Mouse (Mus musculus): Measurements from ENCODE around the gene Cstl1. TPM values are rescaled to one million over a fixed set of nuclear protein-coding genes. Genes with fewer than 3 reads are reported as not detected.

Gene Cstl1
- polyA plus RNA-seq, 1 experiment from 2014 or later = not detected

DNA sequence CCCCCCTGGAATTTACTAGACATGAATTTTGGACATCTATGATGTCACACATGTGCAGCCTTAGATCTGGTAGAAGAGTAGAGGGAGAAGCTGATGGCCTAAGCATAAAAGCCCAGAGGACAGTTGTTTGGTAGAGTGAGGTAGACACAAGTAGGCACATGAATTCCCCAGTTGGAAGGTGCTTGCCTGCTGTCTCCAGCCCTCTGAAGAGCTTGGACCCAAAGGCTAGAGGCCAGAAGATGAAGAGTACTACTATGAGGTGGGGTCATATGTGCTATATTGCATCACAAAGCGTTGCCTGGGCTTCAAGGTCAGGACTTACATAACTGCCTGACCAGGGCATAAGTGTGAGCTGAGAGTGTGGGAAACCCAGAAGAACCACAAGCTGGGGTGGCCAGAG, 48.3 kb downstream of the Cstl1 start, which contains the start of gene Cst8:
TSS of gene Cst8 (plus strand) at position 301 of the 400 bp plus-strand sequence.
- no peak within 1 kb of the TSS for H3K27ac ChIP-seq (ENCODE audit: low read depth, low read length)
- no peak within 1 kb of the TSS for H3K4me3 ChIP-seq (ENCODE audit: low read depth, low read length)
- no peak within 1 kb of the TSS for H3K9ac ChIP-seq (ENCODE audit: low read length)
- DNase-seq (ENCODE audit: low spot score) (no peak), ATAC-seq (ENCODE audit: insufficient read depth, low FRiP score, low TSS enrichment) (no peak)
- no peaks in the 10 kb centered on the region for H3K27me3 ChIP-seq (ENCODE audit: control insufficient read depth, insufficient read depth, low read length)
- H3K4me2 ChIP-seq (ENCODE audit: low read depth) = no peak within 1 kb of the TSS
- 95% methylated on average over 1 of the region's 1 CpGs for WGBS
- no peaks in the 10 kb centered on the region for H3K4me1 ChIP-seq (ENCODE audit: control insufficient read depth, insufficient read depth, low read length)
- H3K9me3 ChIP-seq (ENCODE audit: control insufficient read depth, low read length) = no peaks in the 10 kb centered on the region
- H3K36me3 ChIP-seq (ENCODE audit: control insufficient read depth, insufficient read depth, low read length) = no peaks in the 10 kb centered on the region

DNA sequence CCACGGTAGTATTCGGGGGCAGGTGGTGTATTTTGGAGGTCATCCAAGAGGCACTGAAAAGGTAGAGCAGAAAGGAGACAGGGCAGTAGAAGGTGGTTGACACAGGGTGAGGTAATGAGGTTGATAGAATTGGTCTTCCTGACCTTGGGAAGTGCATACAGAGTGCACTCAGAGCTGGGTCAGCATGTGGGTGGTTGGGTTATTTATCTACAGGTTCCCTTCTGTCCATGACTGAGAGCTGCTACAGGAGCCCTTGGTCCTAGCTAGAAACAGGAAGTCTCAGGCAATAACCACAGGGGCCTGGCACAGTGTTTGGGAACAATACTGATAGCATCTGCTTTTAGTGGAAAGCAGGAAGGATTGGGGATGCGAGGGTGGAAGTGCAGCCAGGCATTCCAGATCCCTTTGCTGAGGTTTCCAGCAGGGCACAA, 51.3 kb downstream of the Cstl1 start:
- Histone ChIP-seq H3K4me3 (ENCODE audit: low read depth, low read length) (no peak overlapping the region), H3K9ac (ENCODE audit: low read length) (no peak overlapping the region), H3K27me3 (ENCODE audit: control insufficient read depth, insufficient read depth, low read length) (no peaks in the 10 kb centered on the region), H3K4me1 (ENCODE audit: control insufficient read depth, insufficient read depth, low read length) (no peaks in the 10 kb centered on the region), H3K9me3 (ENCODE audit: control insufficient read depth, low read length) (no peaks in the 10 kb centered on the region), H3K36me3 (ENCODE audit: control insufficient read depth, insufficient read depth, low read length) (no peaks in the 10 kb centered on the region), H3K27ac (ENCODE audit: low read depth, low read length) (no peak overlapping the region), H3K4me2 (ENCODE audit: low read depth) (no peak overlapping the region)
- ATAC-seq (ENCODE audit: insufficient read depth, low FRiP score, low TSS enrichment) (no peak), DNase-seq (ENCODE audit: low spot score) (no peak)
- WGBS = 73% methylated on average over 3 of the region's 3 CpGs

Other genes starting within 250 kb of the Cstl1 start
- 101 and 105 TPM in 2 replicates for gene Nxt1, start 77.8 kb upstream of the Cstl1 start, polyA plus RNA-seq (2014; fragmentation: Nextera tagmentation; extraction: Ambion mirVana)
- 22.4 and 27.3 TPM in 2 replicates for gene Gzf1, start 69.3 kb upstream of the Cstl1 start, polyA plus RNA-seq (2014; fragmentation: Nextera tagmentation; extraction: Ambion mirVana)
- gene Napb, start 17.9 kb upstream of the Cstl1 start, polyA plus RNA-seq (2014; fragmentation: Nextera tagmentation; extraction: Ambion mirVana) = 22.8 and 25.7 TPM in 2 replicates
- not detected in 2 replicates for gene Cst11, start 21.1 kb downstream of the Cstl1 start, polyA plus RNA-seq (2014; fragmentation: Nextera tagmentation; extraction: Ambion mirVana)
- not detected in 2 replicates for gene 8030411F24Rik, start 31.7 kb downstream of the Cstl1 start, polyA plus RNA-seq (2014; fragmentation: Nextera tagmentation; extraction: Ambion mirVana)
- not detected in 2 replicates for gene Cst12, start 39.0 kb downstream of the Cstl1 start, polyA plus RNA-seq (2014; fragmentation: Nextera tagmentation; extraction: Ambion mirVana)
- not detected in 2 replicates for gene Cst8, start 48.4 kb downstream of the Cstl1 start, polyA plus RNA-seq (2014; fragmentation: Nextera tagmentation; extraction: Ambion mirVana)
- not detected in 2 replicates for gene Cst13, start 69.7 kb downstream of the Cstl1 start, polyA plus RNA-seq (2014; fragmentation: Nextera tagmentation; extraction: Ambion mirVana)
- gene Cst9, start 84.8 kb downstream of the Cstl1 start, polyA plus RNA-seq (2014; fragmentation: Nextera tagmentation; extraction: Ambion mirVana) = not detected in 2 replicates
- gene 9230104L09Rik, start 114.7 kb downstream of the Cstl1 start, polyA plus RNA-seq (2014; fragmentation: Nextera tagmentation; extraction: Ambion mirVana) = not detected in 2 replicates
- gene Cst3, start 125.3 kb downstream of the Cstl1 start, polyA plus RNA-seq (2014; fragmentation: Nextera tagmentation; extraction: Ambion mirVana) = 309 and 318 TPM in 2 replicates